Mouse (Mus musculus) kidney, postnatal 25 days (tissue): ENCODE results near the gene Fitm2.

Source experiments
- DNase-seq, 2 experiments: peaks; one replicate each; pipeline ENCODE4 v3.0.0; 2021; ENCODE audit warnings: mixed read lengths in 2 of 2

Fitm2 gene

GRCm38 (mm10) chr2:163422895-163423660 lies 49.4 kb downstream of the Fitm2 start:
- DNase-seq: peak; percentile 50 to 75

GRCm38 (mm10) chr2:163420366-163420886 lies 52.0 kb downstream of the Fitm2 start:
- no peak for DNase-seq

- DNase-seq: peak; percentile 98 to 99
These were observed 52.9 kb downstream of the Fitm2 start for GRCm38 (mm10) chr2:163419346-163420045.

- DNase-seq: peak; percentile 60 to 85
These were observed 53.5 kb downstream of the Fitm2 start for GRCm38 (mm10) chr2:163418841-163419345.

GRCm38 (mm10) chr2:163417830-163418229 lies 54.6 kb downstream of the Fitm2 start:
- no peak for DNase-seq

- DNase-seq: no peak
These were observed 55.4 kb downstream of the Fitm2 start for GRCm38 (mm10) chr2:163417026-163417425.
